Mouse (Mus musculus) kidney, embryonic 16.5 days (tissue): ENCODE data around the gene Mpp5. TPM values are rescaled to one million over a fixed set of nuclear protein-coding genes. Genes with fewer than 3 reads are reported as not detected.

Experiments used
- ATAC-seq: fragments of 200-750 bp; cut with Nextera tagmentation; 2 replicates; pipeline ENCODE4 v1.8.0; 2017; ENCODE audit warnings: moderate TSS enrichment; ENCODE audit not compliant: low FRiP score, low TSS enrichment
- H3K27ac ChIP-seq: fragments of 300-500 bp; sonication (generic); 2 replicates; pipeline ENCODE4 v1.5.1; 2014; ENCODE audit warnings: low read length
- H3K27me3 ChIP-seq: fragments of 300-500 bp; sonication (generic); 2 replicates; pipeline ENCODE4 v1.6.1; 2014; ENCODE audit warnings: low read length, control low read depth, mixed read lengths; ENCODE audit not compliant: insufficient read depth
- H3K36me3 ChIP-seq: fragments of 300-500 bp; sonication (generic); 2 replicates; pipeline ENCODE4 v1.6.1; 2014; ENCODE audit warnings: low read length, control low read depth, mixed read lengths; ENCODE audit not compliant: insufficient read depth
- H3K4me1 ChIP-seq: fragments of 300-500 bp; sonication (generic); 2 replicates; pipeline ENCODE4 v1.6.1; 2014; ENCODE audit warnings: low read length, control low read depth, mixed read lengths; ENCODE audit not compliant: insufficient read depth
- H3K4me2 ChIP-seq: fragments of 300-500 bp; sonication (generic); replicated peaks from 2 replicates; pipeline ENCODE4 v1.6.1; 2014; ENCODE audit warnings: low read depth, low read length
- H3K4me3 ChIP-seq: fragments of 300-500 bp; sonication (generic); 2 replicates; pipeline ENCODE4 v1.5.1; 2014; ENCODE audit warnings: mild to moderate bottlenecking, low read length
- H3K9ac ChIP-seq: fragments of 300-500 bp; sonication (generic); replicated peaks from 2 replicates; pipeline ENCODE4 v1.6.1; 2014; ENCODE audit warnings: low read length
- H3K9me3 ChIP-seq: fragments of 300-500 bp; sonication (generic); 2 replicates; pipeline ENCODE4 v1.6.1; 2016; ENCODE audit warnings: low read length, control low read depth
- WGBS: fragments of 180-500 bp; shearing (Covaris S2); extraction: QIAGEN DNeasy Blood & Tissue Kit; methylation state at CpG from one replicate; pipeline ENCODE4 v1.1.7; 2014; 5-methylcytosine and 5-hydroxymethylcytosine counted together
- polyA plus RNA-seq: library from polyadenylated mRNA; unstranded; fragments of >200 nt; fragmentation: Nextera tagmentation; extraction: Ambion mirVana; gene quantifications from 2 replicates; pipeline ENCODE4 v1.2.1, GENCODE M21; 2015

Mpp5 gene
- polyA plus RNA-seq, 1 experiment from 2014 or later: 25.4 TPM

DNA sequence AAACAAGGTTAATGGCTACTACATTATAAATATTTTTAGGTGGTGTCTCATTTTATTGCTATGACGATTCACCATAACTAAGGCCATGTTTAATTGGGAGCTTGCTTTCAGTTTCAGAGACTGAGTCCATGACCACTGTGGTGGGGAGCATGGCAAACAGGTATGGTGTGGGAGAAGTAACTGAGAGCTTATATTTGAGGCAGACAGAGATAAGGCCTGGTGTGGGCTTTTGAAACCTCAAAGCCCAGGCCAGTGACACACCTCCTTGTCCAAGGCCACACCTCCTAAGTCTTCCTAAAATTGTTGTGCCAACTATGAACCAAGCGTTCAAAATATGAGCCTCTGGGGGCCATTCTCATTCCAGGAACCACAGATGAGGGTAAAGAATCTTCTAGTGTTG lies 85.8 kb downstream of the Mpp5 start:
- Histone ChIP-seq H3K4me2 (no peak overlapping the region), H3K4me1 (no peaks in the 10 kb centered on the region), H3K27ac (no peak overlapping the region), H3K27me3 (no peaks in the 10 kb centered on the region), H3K9me3 (no peaks in the 10 kb centered on the region), H3K9ac (no peak overlapping the region), H3K36me3 (peaks cover 32% of the 10 kb centered on the region), H3K4me3 (no peak overlapping the region)
- no peak for ATAC-seq
- 88% methylated on average over 2 of the region's 2 CpGs for WGBS

DNA sequence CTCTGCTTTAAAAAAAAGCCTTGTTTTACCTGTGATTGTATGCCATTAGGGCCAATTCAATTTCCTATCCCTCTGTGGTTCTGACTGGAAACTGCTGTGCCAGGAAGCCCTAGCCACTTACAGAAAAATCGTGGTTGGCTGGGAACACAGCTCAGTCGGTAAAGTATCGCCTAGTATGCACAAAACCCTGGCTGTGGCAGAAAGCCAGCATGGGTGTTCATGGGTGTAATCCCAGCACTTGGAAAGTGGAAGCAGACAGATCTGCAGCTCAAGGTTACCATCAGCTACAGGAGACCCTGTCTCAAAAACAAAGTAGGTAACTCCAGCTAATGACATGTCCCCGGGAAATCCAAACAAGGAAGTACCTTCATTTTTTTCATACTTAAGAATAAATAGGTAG lies 91.2 kb downstream of the Mpp5 start:
- Histone ChIP-seq H3K9me3 (no peaks in the 10 kb centered on the region), H3K27me3 (no peaks in the 10 kb centered on the region), H3K4me2 (no peak overlapping the region), H3K27ac (no peak overlapping the region), H3K4me1 (no peaks in the 10 kb centered on the region), H3K36me3 (peaks cover 41% of the 10 kb centered on the region), H3K9ac (no peak overlapping the region), H3K4me3 (no peak overlapping the region)
- WGBS: 89% methylated on average over 4 of the region's 4 CpGs
- ATAC-seq: no peak

DNA sequence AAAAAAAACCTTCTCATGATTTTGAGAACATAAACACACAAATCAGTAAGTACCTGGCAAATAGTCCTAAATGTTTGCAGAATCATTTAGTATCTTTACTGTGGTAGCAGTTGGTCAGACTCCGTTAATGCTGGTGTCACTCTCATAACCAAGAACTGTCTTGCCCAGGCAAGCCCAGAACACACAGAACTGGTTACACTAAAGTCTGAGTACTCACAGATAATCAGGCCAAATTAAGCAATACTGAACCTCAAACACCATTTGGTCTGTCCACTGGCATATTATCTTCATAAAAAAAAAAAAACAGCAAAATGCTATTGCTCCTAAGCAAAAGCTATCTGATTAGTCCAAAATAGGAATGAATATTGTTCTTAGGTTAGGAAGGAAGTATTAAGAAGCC lies 93.7 kb downstream of the Mpp5 start:
- no peak for ATAC-seq
- no peaks in the 10 kb centered on the region for H3K9me3 ChIP-seq
- H3K27ac ChIP-seq: no peak overlapping the region
- WGBS: 91% methylated on average over 1 of the region's 1 CpGs
- no peak overlapping the region for H3K4me3 ChIP-seq
- no peaks in the 10 kb centered on the region for H3K4me1 ChIP-seq
- H3K36me3 ChIP-seq: peaks cover 29% of the 10 kb centered on the region
- H3K4me2 ChIP-seq: no peak overlapping the region
- H3K9ac ChIP-seq: no peak overlapping the region
- H3K27me3 ChIP-seq: no peaks in the 10 kb centered on the region

DNA sequence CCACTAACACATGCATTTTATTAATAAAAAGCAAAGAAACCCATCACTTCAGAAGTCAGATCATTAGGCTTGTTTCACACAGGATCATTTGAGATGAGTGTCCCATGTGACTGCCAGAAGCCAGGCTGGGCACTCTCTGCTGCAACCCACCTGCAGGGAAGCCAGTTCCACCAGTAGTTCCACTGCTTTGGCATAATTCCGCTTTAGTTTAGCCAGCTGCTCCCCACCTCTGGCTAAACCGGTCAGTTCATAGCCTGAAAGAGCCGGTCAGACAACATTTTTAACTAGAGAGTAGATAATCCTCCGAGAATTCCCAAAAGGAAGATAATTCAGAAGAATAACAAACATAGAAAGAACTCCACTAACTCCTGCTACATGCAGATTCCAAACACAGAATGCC lies 99.5 kb downstream of the Mpp5 start:
- ATAC-seq: no peak
- no peaks in the 10 kb centered on the region for H3K27me3 ChIP-seq
- no peak overlapping the region for H3K4me3 ChIP-seq
- no peaks in the 10 kb centered on the region for H3K9me3 ChIP-seq
- 90% methylated on average over 4 of the region's 4 CpGs for WGBS
- no peak overlapping the region for H3K4me2 ChIP-seq
- H3K9ac ChIP-seq: no peak overlapping the region
- H3K27ac ChIP-seq: no peak overlapping the region
- peaks cover 17% of the 10 kb centered on the region; the same call in 1 of the 2 replicates for H3K36me3 ChIP-seq
- no peaks in the 10 kb centered on the region for H3K4me1 ChIP-seq

DNA sequence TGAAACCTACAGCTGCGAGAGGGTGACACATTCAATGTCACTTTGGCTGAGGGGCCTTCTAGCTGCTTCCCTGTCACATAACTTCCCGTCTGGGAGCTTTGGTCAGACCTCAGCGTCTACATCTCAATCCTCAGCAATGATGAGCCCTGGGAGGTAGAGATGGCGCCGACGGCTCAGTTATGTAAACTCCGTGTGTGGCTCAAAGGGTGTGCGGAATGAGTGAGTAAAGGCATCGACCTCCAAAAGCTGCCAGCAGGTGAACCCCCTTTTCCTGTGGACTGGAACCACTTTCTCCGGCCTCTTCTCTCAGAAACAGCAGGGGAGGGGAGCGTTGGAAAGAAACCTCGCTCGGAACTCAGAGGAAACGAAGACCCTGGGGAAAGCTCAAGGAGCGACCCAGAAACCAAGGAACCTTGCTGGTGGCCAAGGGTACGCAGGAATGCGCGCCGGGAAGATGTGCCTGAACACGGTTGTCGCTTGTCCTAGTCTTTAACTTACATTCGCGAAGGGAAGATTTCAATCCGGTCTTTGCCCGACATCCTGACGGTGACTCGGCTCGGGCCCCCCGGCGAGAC lies 112.3 kb downstream of the Mpp5 start:
- under 1% methylated on average over 30 of the region's 30 CpGs for WGBS
- peak overlapping the region; percentile 98 for H3K4me3 ChIP-seq
- peak overlapping the region; percentile 85 for H3K4me2 ChIP-seq
- H3K36me3 ChIP-seq: peaks cover 11% of the 10 kb centered on the region; the same call in 1 of the 2 replicates
- peak; percentile 0 for ATAC-seq
- H3K27ac ChIP-seq: peak overlapping the region; percentile 76
- H3K4me1 ChIP-seq: peaks cover 18% of the 10 kb centered on the region
- no peaks in the 10 kb centered on the region for H3K9me3 ChIP-seq
- H3K27me3 ChIP-seq: no peaks in the 10 kb centered on the region
- peak overlapping the region; percentile 83 for H3K9ac ChIP-seq

DNA sequence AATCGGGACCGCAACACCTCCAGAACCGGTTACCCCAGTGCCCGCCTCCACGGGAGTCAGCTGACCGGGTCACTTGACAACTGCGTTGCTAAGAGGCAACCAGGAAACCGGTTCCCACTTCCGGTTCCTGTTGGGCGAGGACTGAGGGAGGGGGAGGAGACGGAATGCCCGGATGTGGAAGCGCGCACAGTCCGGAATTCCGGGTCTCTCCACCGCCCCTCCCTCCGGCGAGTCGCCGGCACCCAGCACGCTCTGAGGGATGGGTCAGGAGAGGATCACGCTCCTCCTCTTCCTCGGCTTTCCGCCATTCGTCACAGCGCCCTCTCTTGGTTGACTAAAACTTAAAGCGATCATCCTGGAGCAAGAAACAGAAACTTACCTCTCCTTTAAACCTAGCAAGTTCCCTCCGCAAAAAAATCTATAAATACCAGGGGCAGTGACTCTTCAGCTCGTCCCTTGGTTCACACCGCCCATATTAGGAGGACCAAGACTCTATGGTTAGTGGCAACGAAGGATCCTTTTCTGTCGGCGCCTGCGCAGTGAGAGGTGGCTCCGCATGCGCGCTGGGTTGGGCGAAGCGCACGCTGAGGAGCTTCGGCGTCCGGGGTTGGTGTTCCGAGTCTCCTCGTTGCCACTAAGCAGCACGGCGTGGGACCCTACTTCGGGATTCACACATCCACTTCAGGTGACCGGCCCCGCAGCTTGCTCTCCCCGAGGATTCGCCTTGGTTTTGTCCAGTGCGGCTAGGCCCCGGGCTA lies 113.0 kb downstream of the Mpp5 start, which contains the start of the genes Atp6v1d and Eif2s1:
Atp6v1d (minus strand) TSS at position 143 of the 758 bp plus-strand sequence.
Eif2s1 (plus strand) TSS at position 324 of the 758 bp plus-strand sequence.
- WGBS: under 1% methylated on average over 55 of the region's 55 CpGs

DNA sequence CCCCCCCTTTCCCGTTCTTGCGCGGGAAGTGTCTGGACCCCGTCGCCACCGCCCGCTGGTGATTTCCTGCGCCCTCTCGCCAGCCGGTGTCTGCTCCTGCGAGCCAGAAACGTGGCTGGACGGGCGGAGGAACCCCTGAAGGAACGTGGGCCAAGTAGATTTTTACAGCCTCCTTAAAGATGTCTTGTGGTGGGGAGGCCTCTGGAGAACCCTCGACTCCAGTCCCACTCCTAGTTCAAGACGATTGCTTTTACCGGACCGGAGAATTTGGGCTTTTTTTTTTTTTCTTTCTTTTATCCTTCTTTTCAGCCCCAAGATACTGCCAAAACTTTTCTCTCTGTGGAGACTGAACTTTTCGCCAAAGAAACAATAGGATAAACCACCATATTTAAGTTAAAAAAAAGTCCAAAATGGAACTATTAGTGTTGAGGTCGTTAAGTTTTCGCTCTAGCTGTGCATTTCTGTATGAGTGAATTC lies 113.6 kb downstream of the Mpp5 start:
- ATAC-seq: peak; percentile 50; the same call in 1 of the 2 replicates
- H3K36me3 ChIP-seq: peaks cover 10% of the 10 kb centered on the region; the same call in 1 of the 2 replicates
- peak overlapping the region; percentile 92 for H3K9ac ChIP-seq
- peaks cover 18% of the 10 kb centered on the region for H3K4me1 ChIP-seq
- no peaks in the 10 kb centered on the region for H3K9me3 ChIP-seq
- peak overlapping the region; percentile 74 for H3K4me2 ChIP-seq
- no peaks in the 10 kb centered on the region for H3K27me3 ChIP-seq
- WGBS: under 1% methylated on average over 22 of the region's 22 CpGs
- H3K4me3 ChIP-seq: peak overlapping the region; percentile 98
- peak overlapping the region; percentile 88 for H3K27ac ChIP-seq

More for the DNA sequence above, 113.0 kb downstream of the Mpp5 start, which contains the start of the genes Atp6v1d and Eif2s1:
- ATAC-seq: peak; percentile 100
- Histone ChIP-seq H3K4me3 (peak within 1 kb of the TSS; percentile 98), H3K27ac (peak within 1 kb of the TSS; percentile 88), H3K36me3 (peaks cover 8% of the 10 kb centered on the region; the same call in 1 of the 2 replicates), H3K9ac (peak within 1 kb of the TSS; percentile 92), H3K4me2 (peak within 1 kb of the TSS; percentile 85), H3K27me3 (no peaks in the 10 kb centered on the region), H3K4me1 (peaks cover 18% of the 10 kb centered on the region), H3K9me3 (no peaks in the 10 kb centered on the region)

DNA sequence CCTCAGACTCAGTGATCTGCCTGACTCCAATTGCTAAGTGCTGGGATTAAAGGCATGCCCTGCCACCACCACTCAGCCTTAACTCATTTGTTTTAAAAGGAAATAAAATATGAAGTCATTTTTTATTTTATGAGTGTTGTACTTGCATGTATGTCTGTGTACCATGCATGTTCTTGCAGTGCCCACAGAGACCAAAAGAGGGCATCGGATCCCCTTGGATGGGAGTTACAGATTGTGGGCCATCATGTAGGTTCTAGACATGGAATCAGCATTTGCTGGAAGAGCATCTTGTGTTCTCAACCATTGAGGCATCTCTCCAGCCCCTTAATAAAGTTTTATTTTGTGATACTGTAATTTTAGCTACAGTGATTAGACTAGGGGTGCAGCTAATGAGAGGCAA lies 116.7 kb downstream of the Mpp5 start:
- Histone ChIP-seq H3K9me3 (no peaks in the 10 kb centered on the region), H3K4me2 (no peak overlapping the region), H3K9ac (no peak overlapping the region), H3K27ac (no peak overlapping the region), H3K4me1 (peaks cover 15% of the 10 kb centered on the region), H3K36me3 (peaks cover 22% of the 10 kb centered on the region; the same call in 1 of the 2 replicates), H3K27me3 (no peaks in the 10 kb centered on the region), H3K4me3 (no peak overlapping the region)
- WGBS: 96% methylated on average over 1 of the region's 1 CpGs
- no peak for ATAC-seq

DNA sequence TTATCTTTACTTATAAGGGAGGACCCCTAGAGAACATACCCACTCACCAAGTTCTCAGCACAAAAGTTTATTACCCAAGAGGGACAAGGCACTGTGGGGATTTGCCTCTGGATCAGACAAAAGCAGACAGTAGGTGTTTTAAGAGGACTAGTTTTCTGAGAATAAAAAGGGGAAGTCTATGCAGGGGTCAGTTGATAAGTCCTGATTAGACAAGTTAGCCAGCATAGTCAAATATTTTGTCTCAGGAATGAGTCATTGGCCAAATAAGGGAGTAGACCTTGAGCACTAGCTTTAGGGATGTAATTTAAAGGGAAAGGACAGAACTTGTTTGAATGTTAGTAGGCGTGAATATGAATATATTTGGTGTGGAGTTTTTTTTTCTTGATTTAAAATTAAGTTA lies 119.4 kb downstream of the Mpp5 start:
- no peak for ATAC-seq
- H3K4me3 ChIP-seq: no peak overlapping the region
- H3K36me3 ChIP-seq: peaks cover 23% of the 10 kb centered on the region

DNA sequence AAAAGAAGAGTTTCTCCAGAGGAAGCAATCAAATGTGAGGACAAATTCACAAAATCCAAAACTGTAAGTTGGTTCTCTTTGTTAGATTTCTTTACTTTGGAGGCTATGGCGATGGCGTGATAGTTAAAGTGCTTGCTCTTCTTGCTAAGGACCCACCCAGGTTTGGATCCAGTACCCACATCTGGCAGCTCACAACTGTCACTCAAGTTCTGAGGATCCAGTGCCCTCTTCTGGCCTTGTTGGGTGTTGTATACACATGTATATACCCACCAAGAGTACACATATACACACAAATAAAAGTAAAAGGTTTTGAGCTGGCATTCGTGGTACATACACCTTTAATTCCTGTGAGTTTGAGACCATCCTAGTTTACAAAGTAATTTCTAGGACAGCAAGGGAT lies 125.9 kb downstream of the Mpp5 start:
- ATAC-seq: no peak
- no peaks in the 10 kb centered on the region for H3K4me1 ChIP-seq
- 95% methylated on average over 3 of the region's 3 CpGs for WGBS
- no peak overlapping the region for H3K4me2 ChIP-seq
- H3K4me3 ChIP-seq: no peak overlapping the region
- peaks cover 32% of the 10 kb centered on the region for H3K36me3 ChIP-seq
- H3K9ac ChIP-seq: no peak overlapping the region
- no peak overlapping the region for H3K27ac ChIP-seq
- H3K27me3 ChIP-seq: no peaks in the 10 kb centered on the region
- H3K9me3 ChIP-seq: no peaks in the 10 kb centered on the region

More for the DNA sequence above, 119.4 kb downstream of the Mpp5 start:
- Histone ChIP-seq H3K9ac (no peak overlapping the region), H3K4me2 (no peak overlapping the region), H3K9me3 (no peaks in the 10 kb centered on the region), H3K27ac (no peak overlapping the region), H3K27me3 (no peaks in the 10 kb centered on the region), H3K4me1 (peaks cover 7% of the 10 kb centered on the region)
- 88% methylated on average over 1 of the region's 1 CpGs for WGBS
